Mouse (Mus musculus) ovary, postnatal 14 days (tissue): ENCODE measurements around the gene Cnn3.

ENCODE experiments used
- DNase-seq: peaks from one replicate; pipeline ENCODE4 v3.0.0; 2022; ENCODE audit warnings: low spot score

Gene Cnn3

DNA sequence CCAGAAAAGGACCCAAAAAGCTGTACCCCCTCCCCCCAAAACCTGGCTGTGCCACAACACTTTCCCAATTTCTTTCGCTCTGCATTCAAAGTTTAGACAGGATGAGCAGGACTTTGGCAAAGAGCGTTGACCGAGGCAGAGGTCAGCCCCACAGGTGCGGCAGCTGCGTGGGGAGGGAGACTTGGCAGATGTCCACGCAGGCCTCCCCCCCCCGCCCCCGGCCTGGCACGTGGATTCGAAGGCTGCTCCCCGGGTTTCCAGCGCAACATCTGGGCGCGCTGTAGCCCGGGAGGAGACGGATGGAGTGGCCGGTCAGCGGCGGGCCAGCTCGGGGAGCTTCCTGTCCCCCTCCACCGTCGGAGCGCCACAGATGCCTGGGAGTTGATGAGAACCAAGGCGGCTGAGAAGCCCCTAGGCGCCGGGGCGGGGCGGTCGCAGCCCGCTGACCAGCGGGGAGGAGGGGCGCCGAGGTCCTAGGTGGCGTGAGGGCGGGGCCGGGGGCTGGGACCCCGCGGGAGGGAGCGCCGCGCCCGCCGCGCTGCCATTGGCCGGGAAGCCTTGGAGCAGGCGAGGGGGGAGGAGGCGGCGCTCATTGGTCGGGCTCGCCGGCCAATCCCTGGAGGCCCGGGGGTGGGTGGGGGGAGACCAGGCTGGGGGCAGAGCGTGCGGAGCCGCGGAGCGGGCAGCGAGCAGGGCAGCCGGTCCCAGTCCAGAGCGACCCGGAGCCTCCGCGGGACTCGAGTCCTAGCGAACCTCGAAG is at the start of gene Cnn3:
Gene Cnn3, plus strand, starts transcription at position 637 of the 760 bp plus-strand sequence.
- peak; percentile 85 for DNase-seq

DNA sequence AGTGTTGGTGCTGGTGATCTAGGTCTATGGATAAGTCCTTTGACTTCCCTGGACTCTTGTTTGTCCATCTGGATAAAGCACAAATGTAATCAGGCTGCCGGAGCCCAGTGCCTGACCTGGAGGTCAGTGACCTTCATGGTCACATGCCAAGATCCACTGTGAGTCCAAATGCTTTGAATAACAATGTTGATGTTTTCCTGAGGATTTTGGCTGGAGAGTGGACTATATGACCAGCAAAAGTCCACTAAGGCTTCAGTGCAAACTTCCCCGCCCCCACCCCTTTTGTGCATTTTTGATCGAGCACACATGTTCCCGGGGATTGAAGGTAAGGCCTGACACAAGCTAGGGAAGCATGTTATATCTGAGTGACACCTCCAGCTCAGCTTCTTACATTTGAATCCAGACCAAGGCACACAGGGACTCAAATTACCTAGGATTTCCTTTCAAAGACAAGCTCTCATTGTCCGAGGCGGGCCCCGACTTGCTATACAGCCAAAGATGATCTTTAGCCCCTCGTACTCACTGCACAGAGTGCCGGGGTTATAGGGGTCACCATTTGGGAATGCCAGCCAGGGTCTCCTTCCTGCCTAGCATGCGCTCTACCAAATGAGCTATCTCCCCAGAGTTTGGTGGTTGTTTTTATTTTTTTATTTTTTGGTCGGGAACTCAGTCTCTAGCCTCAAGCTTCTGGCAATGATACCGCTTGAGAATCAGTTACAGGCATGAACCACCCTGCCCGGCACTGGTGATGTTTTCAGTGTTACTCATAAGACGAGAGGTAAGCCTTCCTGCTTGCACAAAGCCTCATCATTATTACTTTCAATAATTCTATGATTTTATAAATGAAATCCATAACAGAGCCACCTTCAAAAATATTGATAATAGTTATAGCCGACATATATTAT is 47.3 kb upstream of the Cnn3 start:
- DNase-seq: no peak

DNA sequence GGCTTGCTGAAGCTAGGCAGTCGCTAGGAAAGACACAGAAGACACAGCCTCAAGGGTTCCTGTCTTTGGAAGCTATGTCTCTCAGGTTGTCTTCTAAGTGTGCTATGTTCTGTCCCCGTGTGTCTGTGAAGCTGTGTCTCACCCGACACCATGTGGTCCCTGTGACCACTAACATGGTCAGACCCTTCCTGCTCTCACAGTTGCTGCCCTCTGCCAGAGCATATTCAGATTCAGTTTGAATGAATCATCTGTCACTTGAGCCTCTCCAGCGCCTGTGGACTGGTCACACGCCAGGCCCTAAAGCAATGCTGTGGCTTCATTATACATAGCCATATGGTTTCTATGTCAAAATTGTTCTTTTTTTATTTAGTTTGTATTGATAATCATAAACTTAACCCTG is 46.6 kb upstream of the Cnn3 start:
- DNase-seq: no peak

DNA sequence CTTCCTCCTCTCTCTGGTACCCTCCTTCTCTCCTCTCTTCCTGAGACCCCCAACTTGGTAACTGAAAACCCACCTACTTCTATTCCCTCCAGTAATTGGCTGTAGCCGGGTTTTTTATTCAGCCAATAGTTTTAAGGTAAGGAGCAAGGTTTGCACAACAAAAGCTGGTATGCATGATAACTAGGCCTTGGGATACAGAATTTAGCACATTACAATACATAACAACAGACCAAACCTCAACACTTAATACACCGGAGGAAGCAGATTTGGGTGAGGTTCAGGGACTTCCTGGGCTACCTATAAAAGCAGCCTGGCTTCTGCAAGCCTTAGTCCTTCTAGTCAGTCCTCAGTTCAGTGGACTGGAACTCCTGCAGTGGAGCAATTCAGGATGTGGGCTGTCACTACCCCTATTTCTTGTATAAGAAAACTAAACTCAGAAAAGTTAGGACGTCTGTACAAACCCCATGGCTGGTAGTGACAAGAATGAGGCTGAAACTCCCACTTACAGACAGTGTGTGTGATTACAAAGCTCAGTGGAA is 38.8 kb upstream of the Cnn3 start:
- no peak for DNase-seq

DNA sequence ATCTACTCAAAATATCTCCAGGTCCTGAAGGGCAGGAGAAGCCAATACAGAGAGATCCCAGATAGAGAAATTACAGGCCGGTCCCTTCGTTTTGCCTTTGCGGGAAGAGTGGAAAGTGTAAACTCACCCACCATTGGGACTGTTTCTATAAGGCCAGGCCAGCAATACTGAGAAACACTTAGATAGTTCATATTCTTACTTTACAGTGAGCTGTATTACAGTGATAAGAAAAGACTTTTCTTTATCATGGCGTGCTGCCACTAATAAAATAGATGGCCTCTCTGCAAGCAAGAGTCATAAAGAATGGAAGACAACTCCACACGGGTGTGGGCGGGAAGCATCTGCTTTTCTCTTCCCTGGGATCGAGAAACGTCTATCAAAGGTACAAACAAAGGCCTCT is 36.9 kb upstream of the Cnn3 start:
- no peak for DNase-seq

DNA sequence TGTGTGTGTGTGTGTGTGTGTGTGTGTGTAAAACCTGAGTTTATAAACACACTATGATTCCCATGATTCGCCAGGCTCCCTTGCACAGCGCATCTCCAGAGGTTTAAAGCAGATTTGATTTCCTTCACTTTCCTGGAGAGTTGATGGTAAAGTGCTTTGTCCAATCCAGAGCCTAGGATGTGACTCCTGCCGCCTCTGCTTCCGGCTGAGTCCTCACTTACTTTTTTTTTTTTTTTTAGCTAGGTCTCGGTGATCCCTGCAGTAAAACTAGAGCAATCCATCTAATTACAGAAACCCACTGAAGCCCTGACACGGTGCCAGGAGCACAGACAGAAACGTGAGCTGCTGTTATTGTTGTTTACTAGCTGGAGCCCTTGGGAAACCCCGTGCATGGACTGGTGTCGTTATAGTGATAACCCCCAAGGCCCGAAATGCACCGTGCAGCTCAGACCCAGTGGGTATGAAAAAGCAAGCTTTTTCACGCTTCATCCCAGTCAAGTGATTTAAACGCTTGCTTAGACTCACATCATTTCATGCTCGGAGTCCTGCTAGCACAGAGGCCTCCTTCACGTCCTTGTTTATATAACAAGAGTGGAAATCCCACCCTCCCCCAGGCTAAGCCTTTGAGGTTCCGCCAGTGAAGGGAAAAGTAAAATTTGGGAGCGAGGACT is 36.3 kb upstream of the Cnn3 start:
- peak; percentile 29 for DNase-seq

DNA sequence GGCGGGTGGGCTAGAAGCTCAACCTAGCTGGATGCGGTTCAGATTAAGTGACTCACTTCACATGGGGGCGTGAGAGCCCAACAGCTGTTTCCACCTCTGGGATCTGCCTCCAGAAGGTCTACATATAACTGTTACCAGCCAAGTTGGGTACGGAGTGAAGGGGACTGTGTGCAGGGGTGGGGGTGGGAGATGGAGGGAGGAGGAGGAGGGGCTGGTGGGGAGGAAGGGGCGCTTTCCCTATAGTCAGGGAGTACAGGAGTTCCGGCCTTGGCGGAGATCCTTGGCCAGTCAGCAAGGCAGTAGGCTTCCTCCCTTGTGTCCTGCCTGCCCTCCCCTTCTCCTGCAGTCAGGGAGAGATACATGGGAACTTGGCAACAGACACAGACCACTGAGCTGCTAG is 35.6 kb upstream of the Cnn3 start:
- no peak for DNase-seq

DNA sequence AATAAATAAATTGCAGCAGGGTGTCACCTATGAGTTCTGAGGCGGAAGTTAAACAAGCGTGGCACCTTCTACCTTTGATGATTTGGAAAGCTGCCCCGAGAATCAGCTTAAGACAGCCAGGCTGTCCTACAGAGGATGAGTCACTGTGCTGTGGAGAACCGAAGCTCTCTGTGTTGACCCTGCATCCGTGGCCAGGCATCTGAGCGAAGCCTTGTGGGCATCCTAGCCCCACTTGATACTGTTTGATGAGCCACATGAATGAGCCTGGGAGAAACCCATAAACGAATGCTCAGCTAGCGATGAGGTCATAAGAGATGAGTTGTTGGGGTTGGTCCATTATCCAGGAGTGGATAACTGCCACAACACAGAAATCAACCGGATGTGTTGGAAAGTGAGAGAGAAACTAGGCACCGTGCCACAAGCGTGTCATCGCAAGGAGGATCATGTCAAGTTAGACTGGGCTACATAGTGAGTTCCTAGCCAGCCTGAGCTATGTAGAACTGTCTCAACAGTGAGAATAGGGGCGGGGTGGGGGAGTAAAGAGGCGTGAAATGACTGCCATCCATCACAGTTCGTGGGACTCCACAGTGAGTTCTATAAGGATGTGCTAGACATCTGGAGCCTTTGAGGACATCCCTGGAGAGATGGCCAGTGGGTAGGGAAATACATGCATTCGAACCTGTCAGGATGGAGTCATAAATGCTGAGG is 30.6 kb upstream of the Cnn3 start:
- no peak for DNase-seq

DNA sequence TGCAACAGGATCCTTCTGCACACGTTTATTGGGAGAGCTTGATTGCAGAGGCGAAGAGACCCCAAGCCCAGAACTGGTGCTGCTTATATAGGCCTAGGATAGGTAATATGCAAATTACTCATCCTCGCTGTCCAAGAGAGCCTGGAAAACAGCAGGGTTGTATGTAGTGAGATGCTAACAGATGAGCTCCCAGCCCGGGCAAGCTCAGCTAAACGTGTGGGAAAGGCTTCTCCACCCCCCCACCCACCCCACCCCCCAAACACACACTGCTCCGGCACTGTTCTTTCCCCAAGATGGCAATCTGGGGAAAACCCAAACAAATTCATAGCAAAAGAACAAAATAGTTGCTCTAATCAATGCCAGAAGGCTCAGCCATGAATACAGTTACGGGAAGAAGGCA is 29.7 kb upstream of the Cnn3 start:
- DNase-seq: no peak

DNA sequence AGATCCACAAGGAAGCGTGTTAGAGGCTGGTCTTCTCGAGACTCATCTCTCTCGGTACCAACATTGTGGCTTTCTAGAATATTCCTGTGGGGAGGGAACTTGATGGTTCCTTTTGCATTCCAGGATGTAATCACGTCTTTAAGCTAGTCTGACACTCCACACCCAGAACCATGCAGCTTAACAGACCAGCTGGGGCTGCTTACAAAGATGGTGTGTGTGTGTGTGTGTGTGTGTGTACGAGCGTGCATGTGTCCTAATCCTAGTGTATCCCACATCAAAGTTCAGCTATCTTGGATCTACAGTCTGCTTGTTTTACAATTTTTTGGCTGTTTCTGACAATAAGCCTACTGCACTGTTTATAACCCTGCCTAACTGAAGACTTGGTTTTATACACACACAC is 29.3 kb upstream of the Cnn3 start:
- DNase-seq: no peak

DNA sequence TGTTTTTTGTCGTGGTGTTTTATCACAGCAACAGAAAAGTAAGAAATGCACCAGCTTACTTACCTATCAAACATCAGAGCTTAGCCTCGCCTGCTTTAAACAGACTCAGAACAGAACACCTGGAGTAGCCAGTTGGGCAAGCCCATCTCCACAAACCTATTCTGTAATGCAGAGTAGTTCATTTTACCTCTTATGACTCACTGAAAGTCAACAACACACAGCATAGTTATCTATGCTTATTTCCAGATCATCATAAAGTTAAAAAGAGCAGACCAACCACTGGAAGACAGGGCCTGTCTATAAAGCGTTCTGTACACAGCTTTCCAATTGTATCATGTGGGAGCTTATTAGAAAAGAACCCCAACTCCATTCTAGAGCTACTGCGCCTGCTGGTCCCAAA is 24.9 kb upstream of the Cnn3 start:
- no peak for DNase-seq

DNA sequence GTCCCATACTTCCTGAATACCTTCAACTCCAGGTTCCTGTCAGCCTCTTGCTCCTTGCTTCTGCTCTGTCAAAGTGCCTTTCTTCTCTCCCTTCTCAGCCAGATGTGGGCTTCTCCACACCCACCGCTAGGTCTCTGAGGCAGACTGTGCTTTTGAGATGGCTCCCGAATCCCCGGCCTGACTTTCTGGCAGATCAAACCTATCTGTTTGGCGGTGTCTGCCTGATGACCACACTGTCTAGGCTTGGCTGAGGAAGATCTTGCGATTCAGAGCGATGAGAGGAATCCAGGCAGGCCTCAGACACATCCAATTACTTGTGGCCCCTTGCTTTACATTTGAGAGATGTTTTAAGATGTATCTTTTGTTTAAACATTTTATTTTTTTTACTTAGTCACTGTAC is 24.2 kb upstream of the Cnn3 start:
- DNase-seq: no peak

DNA sequence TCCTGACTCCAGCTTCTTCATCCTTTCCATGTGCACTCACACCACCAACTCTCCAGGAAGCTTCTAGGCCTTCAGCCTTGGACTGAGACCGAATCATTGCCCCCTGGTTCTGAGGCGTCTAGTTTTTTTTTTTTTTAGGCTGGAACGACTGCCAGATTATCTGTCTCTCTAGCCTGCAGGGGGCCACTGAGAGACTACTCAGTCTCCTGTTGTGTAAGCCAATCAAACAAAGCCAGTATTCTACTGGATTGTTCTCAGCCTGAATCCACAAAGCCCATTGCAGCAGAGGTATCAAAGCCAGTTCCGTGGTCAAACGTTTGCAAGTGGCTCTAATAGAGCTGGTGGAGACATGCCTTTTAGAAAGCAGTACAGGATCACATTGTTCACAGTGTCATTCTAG is 22.8 kb upstream of the Cnn3 start:
- DNase-seq: no peak

DNA sequence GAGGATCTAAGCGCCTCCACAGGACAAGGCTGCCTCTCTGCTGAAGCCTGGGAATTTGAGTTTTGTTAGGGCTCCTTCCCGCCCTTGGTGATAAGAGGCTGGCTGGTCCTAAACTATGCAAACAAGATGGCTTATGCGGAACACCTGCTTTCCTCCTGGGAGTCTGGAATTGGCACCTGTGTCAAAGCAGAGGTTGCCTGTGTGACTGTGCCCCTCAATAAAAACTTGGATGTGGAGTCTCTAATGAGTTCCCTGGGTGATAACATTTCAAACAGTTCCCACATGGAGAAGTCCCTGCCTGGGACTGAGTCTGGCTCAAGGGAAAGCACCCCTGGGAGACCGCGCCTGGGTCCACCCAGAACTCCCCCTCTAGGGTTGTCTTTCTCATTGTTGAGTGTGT is 21.2 kb upstream of the Cnn3 start:
- DNase-seq: no peak

DNA sequence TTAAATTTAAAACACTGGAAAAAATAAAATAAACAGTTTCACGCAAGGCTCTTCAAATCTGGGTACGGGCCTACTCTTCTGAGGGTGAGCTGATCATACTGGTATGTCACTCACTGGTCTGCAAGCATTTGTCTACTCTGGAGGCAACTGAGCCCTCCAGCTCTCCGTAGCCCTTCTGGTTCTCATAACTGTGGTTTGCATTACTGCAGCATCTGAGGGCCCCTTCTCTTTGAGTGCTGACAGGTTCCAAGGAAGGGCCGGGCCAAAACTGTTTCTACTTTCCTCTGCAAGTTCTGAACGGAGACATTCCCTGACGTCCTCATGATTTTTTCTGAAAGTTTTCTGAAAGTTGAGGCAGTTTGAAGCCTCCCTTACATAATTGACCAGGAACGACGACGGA is 18.9 kb upstream of the Cnn3 start:
- DNase-seq: no peak

DNA sequence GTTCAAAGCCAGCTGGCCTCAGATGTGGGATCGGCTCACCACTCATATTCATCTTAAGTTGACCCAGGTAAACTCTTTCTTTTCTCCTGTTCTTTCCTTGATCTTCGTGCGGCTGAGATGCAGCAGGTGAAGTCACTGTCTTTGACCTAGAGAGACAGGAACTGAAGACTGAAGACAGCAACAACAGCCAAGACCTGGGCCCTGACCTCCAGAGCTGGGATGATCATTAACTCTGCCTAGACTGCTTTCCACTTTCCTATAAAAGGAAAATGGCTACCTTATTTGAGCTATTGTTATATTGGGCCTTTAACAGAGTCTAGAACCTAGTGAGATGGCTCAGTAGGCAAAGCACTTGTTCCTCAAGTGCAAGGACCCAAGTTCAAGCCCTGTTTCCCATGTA is 17.9 kb upstream of the Cnn3 start:
- DNase-seq: no peak

DNA sequence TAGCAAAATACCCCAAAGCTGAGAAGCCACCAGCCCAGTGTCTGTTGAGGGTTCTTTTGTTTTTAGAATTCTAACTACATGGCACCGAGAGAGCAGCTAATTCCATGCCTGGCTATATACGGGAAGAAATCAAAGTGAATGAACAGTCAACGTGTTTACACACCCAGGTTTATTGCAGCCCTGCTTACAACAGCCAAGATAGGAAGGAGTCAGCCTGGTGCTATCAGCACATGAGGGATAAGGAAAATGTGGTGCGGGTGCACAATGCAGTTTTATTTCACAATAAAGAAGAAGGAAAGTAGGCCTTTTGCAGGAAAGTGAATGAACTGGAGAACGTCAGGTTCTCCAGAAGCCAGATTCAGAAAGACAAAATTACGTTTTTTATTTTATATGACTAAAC is 14.8 kb upstream of the Cnn3 start:
- DNase-seq: no peak

DNA sequence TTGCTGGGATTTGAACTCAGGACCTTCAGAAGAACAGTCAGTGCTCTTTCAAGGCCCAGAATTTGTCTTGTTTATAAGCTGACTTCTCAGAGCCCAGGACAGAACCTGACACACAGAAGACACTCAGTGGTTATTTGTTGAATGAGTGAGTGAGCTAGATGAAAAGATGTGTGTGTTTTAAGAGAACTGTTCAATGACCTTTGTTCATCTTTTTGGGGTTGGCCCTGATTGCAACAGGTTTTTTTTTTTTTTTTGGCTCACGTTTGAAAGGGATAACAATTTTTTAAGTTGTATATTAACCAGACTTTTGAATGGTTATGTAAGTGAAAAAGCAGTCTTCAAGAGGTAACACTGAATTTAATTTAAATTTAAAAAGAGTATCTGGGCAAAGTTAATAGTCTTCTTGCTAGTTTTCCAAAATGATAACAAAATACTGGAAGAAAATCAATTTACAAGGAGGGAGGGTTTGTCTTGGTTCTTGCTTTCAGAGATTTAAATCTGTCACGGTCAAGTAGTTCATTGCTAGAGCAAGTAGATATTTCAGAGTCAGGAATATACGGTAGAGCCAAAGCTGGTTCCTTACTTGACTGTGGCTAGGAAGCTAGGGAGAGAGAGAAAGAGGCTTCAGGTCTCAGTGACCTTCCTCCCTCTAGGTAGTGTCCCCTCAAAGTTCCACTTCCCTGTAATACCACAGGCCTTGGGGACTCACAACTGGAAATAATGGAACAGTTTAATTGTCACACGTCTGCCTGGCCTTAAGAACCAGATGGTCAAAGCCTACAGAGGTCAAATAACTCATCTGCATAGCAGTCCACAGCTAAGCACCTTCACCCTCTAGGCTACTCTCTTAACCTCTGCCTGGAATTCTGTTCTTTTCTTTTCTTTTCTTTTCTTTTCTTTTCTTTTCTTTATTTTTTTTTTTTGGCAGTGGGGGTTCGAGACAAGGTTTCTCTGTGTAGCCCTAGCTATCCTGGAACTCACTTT is 9.8 kb upstream of the Cnn3 start:
- no peak for DNase-seq

DNA sequence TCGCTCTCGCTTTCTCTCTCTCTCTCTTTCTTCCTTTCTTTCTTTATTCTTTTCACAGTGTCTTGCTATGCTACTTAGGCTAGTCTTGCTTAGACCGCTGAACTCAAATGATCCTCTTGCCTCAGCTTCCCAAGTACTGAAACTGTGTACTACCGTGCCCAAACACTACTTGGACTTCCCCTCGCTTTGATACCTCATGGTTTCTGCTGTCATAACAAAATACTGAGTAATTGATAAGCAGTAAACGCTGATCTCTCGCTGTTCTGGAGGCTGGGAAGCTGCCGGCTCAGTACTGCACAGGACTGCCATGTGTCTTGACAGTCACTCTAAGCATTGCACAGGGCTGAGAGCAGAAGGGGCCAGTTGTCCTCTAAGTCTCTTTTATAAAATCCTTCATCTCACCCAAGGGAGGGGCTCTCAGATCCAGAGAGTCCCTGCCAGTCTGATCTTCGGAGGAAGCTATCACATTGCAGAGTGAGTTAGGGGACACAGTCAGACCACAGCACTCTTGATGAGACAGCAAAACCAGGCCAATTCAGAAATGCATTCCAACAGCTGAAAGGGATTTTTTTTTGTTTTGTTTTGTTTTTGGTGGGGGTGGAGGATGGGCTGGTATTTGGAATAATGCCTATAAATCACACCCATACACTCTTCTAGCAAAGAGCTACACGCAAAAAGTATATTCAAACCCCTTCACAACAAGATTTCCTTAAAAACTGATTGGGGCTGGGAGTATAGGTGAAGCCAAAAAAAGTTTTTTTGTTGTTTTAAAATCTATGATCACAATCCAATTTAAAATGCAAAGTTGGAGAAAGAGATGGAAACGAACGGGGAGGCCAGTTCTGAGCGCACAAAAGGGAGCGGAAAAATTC is 8.7 kb upstream of the Cnn3 start:
- DNase-seq: no peak

DNA sequence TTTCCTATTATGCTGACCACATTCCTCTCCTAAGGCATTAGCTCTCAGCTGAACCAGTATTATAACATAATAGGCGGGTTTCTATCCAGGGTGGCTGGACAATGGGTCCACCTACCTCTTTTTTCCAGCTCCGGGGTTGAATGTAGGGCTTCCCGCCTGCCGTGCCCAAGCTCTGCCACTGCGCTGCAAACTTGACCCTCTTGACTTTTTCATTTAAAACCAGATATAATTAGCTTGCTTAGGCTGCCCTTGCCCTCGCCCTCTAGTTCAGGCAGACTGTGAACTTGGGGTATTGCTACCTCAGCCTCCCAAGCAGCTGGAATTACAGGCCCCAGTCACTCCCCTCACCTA is 8.1 kb upstream of the Cnn3 start:
- DNase-seq: no peak
